Mouse (Mus musculus) neural tube, embryonic 14.5 days (tissue): ENCODE measurements at regions not wholly inside any gene's neighbourhood (a gene's known extent, or its start where the extent isn't known, plus 50 kb on each side); places are given as distances from the start of the nearest gene placed in this dataset.

Experiments used
- ATAC-seq: fragments of 200-750 bp; cut with Nextera tagmentation; 2 replicates; pipeline ENCODE4 v1.8.0; 2017; ENCODE audit warnings: low read depth, mild to moderate bottlenecking, moderate TSS enrichment, moderate library complexity
- H3K27ac ChIP-seq: fragments of 300-500 bp; sonication (generic); 2 replicates; pipeline ENCODE4 v1.5.1; 2014; ENCODE audit warnings: low read depth, mild to moderate bottlenecking, control low read depth, low read length, moderate library complexity, mixed read lengths
- H3K27me3 ChIP-seq: fragments of 300-500 bp; sonication (generic); 2 replicates; pipeline ENCODE4 v1.6.1; 2014; ENCODE audit warnings: low read length; ENCODE audit not compliant: control insufficient read depth, insufficient read depth
- H3K36me3 ChIP-seq: fragments of 300-500 bp; sonication (generic); 2 replicates; pipeline ENCODE4 v1.6.1; 2014; ENCODE audit warnings: low read length, mixed read lengths; ENCODE audit not compliant: control insufficient read depth, insufficient read depth
- H3K4me1 ChIP-seq: fragments of 300-500 bp; sonication (generic); 2 replicates; pipeline ENCODE4 v1.6.1; 2014; ENCODE audit warnings: low read length; ENCODE audit not compliant: control insufficient read depth, insufficient read depth
- H3K4me2 ChIP-seq: fragments of 300-500 bp; sonication (generic); 2 replicates; pipeline ENCODE4 v1.6.1; 2014; ENCODE audit warnings: mild to moderate bottlenecking, low read depth, low read length, control low read depth
- H3K4me3 ChIP-seq: fragments of 300-500 bp; sonication (generic); 2 replicates; pipeline ENCODE4 v1.5.1; 2014; ENCODE audit warnings: low read depth, low read length, control low read depth, mixed read lengths
- H3K9ac ChIP-seq: fragments of 300-500 bp; sonication (generic); replicated peaks from 2 replicates; pipeline ENCODE4 v1.6.1; 2014; ENCODE audit warnings: low read depth, mild to moderate bottlenecking, control low read depth, low read length, mixed read lengths
- H3K9me3 ChIP-seq: fragments of 300-500 bp; sonication (generic); 2 replicates; pipeline ENCODE4 v1.6.1; 2016; ENCODE audit warnings: low read length; ENCODE audit not compliant: control insufficient read depth
- WGBS: fragments of 180-500 bp; shearing (Covaris S2); extraction: QIAGEN DNeasy Blood & Tissue Kit; methylation state at CpG from one replicate; pipeline ENCODE4 v1.1.7; 2014; 5-methylcytosine and 5-hydroxymethylcytosine counted together

- Histone ChIP-seq H3K36me3 (no peaks in the 10 kb centered on the region), H3K4me1 (peaks cover 4% of the 10 kb centered on the region; the same call in 1 of the 2 replicates), H3K27me3 (no peaks in the 10 kb centered on the region), H3K4me3 (no peak overlapping the region), H3K9me3 (no peaks in the 10 kb centered on the region), H3K9ac (no peak overlapping the region), H3K4me2 (no peak overlapping the region), H3K27ac (no peak overlapping the region)
- 67% methylated on average over 2 of the region's 2 CpGs for WGBS
- no peak for ATAC-seq
These were observed 78.0 kb upstream of the Pam start for GRCm38 (mm10) chr1:98173431-98173830.

DNA sequence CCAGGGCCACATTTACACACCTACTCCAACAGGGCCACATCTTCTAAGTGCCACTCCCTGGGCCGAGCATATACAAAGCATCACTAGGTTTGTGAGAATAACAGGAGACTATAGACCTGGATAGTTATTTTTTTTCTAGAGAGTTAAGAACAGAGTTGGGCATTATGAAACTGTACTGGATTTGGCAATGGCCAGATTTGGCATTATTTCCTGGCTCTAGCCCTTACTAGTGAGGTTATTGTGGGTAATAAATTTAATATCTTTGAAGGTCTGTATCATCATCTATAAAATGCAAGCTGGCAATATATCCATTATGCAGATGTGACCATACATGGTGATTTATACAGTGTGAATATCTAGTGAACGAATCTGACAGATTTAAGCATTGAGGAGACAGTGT is 75.8 kb upstream of the Pam start:
- ATAC-seq: no peak
- H3K4me3 ChIP-seq: no peak overlapping the region
- no peaks in the 10 kb centered on the region for H3K9me3 ChIP-seq
- 84% methylated on average over 2 of the region's 2 CpGs for WGBS
- H3K27me3 ChIP-seq: no peaks in the 10 kb centered on the region
- no peak overlapping the region for H3K9ac ChIP-seq
- peaks cover 4% of the 10 kb centered on the region; the same call in 1 of the 2 replicates for H3K4me1 ChIP-seq
- no peak overlapping the region for H3K27ac ChIP-seq
- H3K36me3 ChIP-seq: no peaks in the 10 kb centered on the region
- no peak overlapping the region for H3K4me2 ChIP-seq

DNA sequence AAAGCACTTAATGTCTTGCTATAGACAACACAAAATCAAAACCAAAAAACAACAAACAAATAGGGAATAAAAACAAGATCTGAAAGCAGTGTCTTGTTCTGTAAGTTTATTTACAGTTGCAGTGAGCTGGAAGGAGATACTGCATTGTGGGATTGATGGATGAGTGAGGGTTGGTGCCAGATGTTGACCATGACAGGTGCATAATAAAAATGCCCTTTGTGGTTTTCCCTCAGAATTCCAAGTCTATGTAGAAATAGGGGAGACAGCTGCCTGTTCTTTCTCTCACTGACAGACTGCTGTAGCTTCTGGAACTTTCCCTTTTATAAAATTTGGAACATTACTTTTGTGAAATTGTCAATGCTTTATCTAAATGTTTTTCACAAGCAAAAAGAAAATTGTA is 73.9 kb upstream of the Pam start:
- Histone ChIP-seq H3K9me3 (no peaks in the 10 kb centered on the region), H3K4me1 (peaks cover 3% of the 10 kb centered on the region; the same call in 1 of the 2 replicates), H3K36me3 (no peaks in the 10 kb centered on the region), H3K4me2 (no peak overlapping the region), H3K27ac (no peak overlapping the region), H3K4me3 (no peak overlapping the region), H3K9ac (no peak overlapping the region), H3K27me3 (no peaks in the 10 kb centered on the region)
- ATAC-seq: no peak

- no peaks in the 10 kb centered on the region for H3K4me1 ChIP-seq
- no peaks in the 10 kb centered on the region for H3K27me3 ChIP-seq
- no peak overlapping the region for H3K4me3 ChIP-seq
- H3K4me2 ChIP-seq: no peak overlapping the region
- H3K9ac ChIP-seq: no peak overlapping the region
- no peaks in the 10 kb centered on the region for H3K36me3 ChIP-seq
- no peak for ATAC-seq
- WGBS: 87% methylated on average over 4 of the region's 4 CpGs
- H3K9me3 ChIP-seq: no peaks in the 10 kb centered on the region
- H3K27ac ChIP-seq: no peak overlapping the region
These were observed 72.4 kb upstream of the Pam start for GRCm38 (mm10) chr1:98167800-98168199.

DNA sequence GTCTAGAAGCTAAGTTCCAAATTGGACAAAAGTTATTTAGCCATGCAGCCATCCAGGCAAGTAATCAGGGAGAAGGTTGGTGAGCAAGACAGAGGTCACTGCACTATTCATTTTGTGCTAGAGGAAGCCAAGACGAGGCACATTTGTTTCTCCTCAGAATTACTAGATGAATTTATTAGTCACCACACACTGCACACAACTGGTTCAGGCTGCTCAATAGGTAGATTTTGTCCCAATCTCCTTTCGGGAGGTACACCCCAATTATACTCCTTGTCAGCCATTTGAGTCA is 67.1 kb upstream of the Pam start:
- Histone ChIP-seq H3K9me3 (no peaks in the 10 kb centered on the region), H3K4me2 (no peak overlapping the region), H3K9ac (no peak overlapping the region), H3K27ac (no peak overlapping the region), H3K36me3 (no peaks in the 10 kb centered on the region), H3K4me3 (no peak overlapping the region), H3K4me1 (no peaks in the 10 kb centered on the region), H3K27me3 (no peaks in the 10 kb centered on the region)
- no peak for ATAC-seq
- WGBS: 68% methylated on average over 2 of the region's 2 CpGs

- H3K4me2 ChIP-seq: no peak overlapping the region
- no peaks in the 10 kb centered on the region for H3K27me3 ChIP-seq
- no peak overlapping the region for H3K9ac ChIP-seq
- no peaks in the 10 kb centered on the region for H3K9me3 ChIP-seq
- 85% methylated on average over 5 of the region's 5 CpGs for WGBS
- H3K36me3 ChIP-seq: no peaks in the 10 kb centered on the region
- no peaks in the 10 kb centered on the region for H3K4me1 ChIP-seq
- H3K27ac ChIP-seq: no peak overlapping the region
- H3K4me3 ChIP-seq: no peak overlapping the region
- no peak for ATAC-seq
These were observed 66.6 kb upstream of the Pam start for GRCm38 (mm10) chr1:98161882-98162638.

DNA sequence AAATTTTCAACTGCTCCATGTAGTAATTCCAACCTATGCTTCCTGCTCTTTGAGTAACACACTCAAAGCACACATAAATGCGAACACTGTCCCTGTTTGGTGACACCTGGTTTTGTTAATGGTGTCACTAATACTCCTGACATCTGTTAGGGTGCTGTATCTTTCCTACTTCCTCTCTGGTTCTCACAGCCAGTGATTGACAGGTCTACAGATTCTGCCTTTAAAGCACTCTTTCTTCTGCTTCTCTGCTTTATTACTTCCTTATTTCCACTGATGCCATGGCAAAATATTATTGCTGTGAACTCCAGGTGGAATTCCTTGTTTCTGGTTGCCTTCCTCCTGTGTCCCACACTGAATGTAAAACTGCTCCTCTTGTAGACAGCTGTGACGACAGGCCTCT is 63.5 kb upstream of the Pam start:
- Histone ChIP-seq H3K9me3 (no peaks in the 10 kb centered on the region), H3K27me3 (no peaks in the 10 kb centered on the region), H3K4me3 (no peak overlapping the region), H3K36me3 (no peaks in the 10 kb centered on the region), H3K4me1 (no peaks in the 10 kb centered on the region), H3K27ac (no peak overlapping the region), H3K9ac (no peak overlapping the region), H3K4me2 (no peak overlapping the region)
- WGBS: 82% methylated on average over 2 of the region's 2 CpGs
- no peak for ATAC-seq

DNA sequence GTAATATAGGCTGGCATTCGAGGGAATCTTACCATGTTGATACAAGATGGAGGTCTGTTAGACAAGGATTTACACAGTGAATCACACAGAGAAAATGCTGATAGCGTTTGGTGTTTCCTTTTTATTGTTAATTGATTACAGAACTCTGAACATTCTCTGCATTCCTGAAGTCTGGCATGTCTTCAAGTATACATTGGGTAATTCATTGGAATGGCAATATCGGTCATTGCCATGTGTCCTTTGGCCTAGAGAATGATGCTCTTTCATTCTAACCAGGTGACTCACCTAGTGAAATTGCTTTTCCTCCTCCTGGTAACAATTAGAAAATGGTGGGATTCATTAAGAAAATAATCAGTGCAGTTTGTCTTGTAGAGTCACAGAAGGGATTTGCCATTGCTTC is 51.9 kb upstream of the Pam start:
- no peaks in the 10 kb centered on the region for H3K9me3 ChIP-seq

More for the DNA sequence above, 51.9 kb upstream of the Pam start:
- H3K4me1 ChIP-seq: no peaks in the 10 kb centered on the region
- WGBS: 77% methylated on average over 3 of the region's 3 CpGs
- H3K27ac ChIP-seq: no peak overlapping the region
- no peak for ATAC-seq
- H3K36me3 ChIP-seq: no peaks in the 10 kb centered on the region
- H3K4me2 ChIP-seq: no peak overlapping the region
- no peaks in the 10 kb centered on the region for H3K27me3 ChIP-seq
- H3K4me3 ChIP-seq: no peak overlapping the region
- no peak overlapping the region for H3K9ac ChIP-seq
